Mouse (Mus musculus): ENCODE data around the gene Nrde2. TPM values are rescaled to one million over a fixed set of nuclear protein-coding genes. Genes with fewer than 3 reads are reported as not detected.

Nrde2 gene
- polyA plus RNA-seq, 1 experiment from 2014 or later: 7.9 TPM

- H3K27me3 ChIP-seq (replicated peaks; ENCODE audit: control insufficient read depth, insufficient read depth, low read length): no peaks in the 10 kb centered on the region
- H3K27ac ChIP-seq (ENCODE audit: low read length): no peak overlapping the region
- H3K9me3 ChIP-seq (ENCODE audit: control insufficient read depth, low read length): no peaks in the 10 kb centered on the region
- peaks cover 8% of the 10 kb centered on the region; the same call in 1 of the 2 replicates for H3K4me1 ChIP-seq (ENCODE audit: control insufficient read depth, insufficient read depth, low read length)
- 90% methylated on average over 9 of the region's 9 CpGs for WGBS
- H3K4me3 ChIP-seq (ENCODE audit: low read length): no peak overlapping the region
- H3K36me3 ChIP-seq (ENCODE audit: control insufficient read depth, insufficient read depth, low read length): peaks cover 24% of the 10 kb centered on the region; the same call in 1 of the 2 replicates
- no peak for ATAC-seq
- no peak overlapping the region for H3K4me2 ChIP-seq (ENCODE audit: low read depth, low read length)
- no peak overlapping the region for H3K9ac ChIP-seq (ENCODE audit: low read depth, low read length)
These were observed 28.3 kb downstream of the Nrde2 start for GRCm38 (mm10) chr12:100131167-100131566.

DNA sequence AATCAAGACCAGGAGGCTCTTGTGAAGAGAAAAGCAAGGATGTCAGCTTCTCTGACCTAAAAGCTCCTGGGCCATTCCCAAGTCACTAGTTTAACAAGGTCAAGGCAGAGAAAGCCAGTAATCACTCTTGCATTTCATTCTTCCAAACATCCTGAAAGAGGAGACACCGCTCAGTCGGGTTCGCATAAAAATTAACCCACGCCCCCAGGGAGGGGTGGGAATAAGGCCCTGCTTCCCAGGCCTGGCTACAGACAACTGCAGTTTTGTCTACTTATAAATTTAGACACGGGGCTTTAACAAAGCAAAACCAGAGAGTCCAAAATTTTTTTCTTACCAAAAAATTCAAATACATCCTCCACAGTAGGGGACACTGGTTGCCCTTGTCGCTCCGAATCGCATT is 30.5 kb downstream of the Nrde2 start:
- WGBS: 66% methylated on average over 8 of the region's 8 CpGs
- Histone ChIP-seq H3K4me2 (ENCODE audit: low read depth, low read length) (no peak overlapping the region), H3K36me3 (ENCODE audit: control insufficient read depth, insufficient read depth, low read length) (peaks cover 34% of the 10 kb centered on the region), H3K4me3 (ENCODE audit: low read length) (no peak overlapping the region), H3K4me1 (ENCODE audit: control insufficient read depth, insufficient read depth, low read length) (peaks cover 8% of the 10 kb centered on the region; the same call in 1 of the 2 replicates), H3K9me3 (ENCODE audit: control insufficient read depth, low read length) (no peaks in the 10 kb centered on the region), H3K9ac (ENCODE audit: low read depth, low read length) (no peak overlapping the region), H3K27ac (ENCODE audit: low read length) (no peak overlapping the region; the same call in 1 of the 2 replicates), H3K27me3 (replicated peaks; ENCODE audit: control insufficient read depth, insufficient read depth, low read length) (no peaks in the 10 kb centered on the region)
- no peak for ATAC-seq

DNA sequence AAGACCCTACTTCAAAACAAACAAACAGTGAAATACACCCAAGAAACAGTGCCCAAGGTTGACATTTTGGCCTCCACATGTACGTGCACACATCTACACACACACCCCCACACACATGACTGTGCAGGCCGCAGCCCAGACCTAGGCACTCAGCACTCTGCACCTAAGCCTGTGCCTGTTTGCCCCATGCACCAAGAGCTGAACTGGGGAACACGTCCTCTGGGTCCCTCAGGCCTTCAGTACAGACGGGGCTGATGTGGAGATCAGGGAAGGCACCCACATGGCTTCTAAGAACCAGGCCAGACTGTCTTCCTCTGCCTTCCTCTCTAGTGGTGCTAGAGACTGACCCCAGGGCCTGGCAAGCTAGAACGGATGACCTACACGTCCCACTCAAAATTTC is 30.9 kb downstream of the Nrde2 start:
- no peak for ATAC-seq
- H3K9ac ChIP-seq (ENCODE audit: low read depth, low read length): no peak overlapping the region
- no peaks in the 10 kb centered on the region for H3K27me3 ChIP-seq (replicated peaks; ENCODE audit: control insufficient read depth, insufficient read depth, low read length)
- peak overlapping the region; percentile 25 for H3K27ac ChIP-seq (ENCODE audit: low read length)
- H3K36me3 ChIP-seq (ENCODE audit: control insufficient read depth, insufficient read depth, low read length): peaks cover 36% of the 10 kb centered on the region
- WGBS: 57% methylated on average over 6 of the region's 6 CpGs
- no peak overlapping the region for H3K4me3 ChIP-seq (ENCODE audit: low read length)
- no peaks in the 10 kb centered on the region for H3K9me3 ChIP-seq (ENCODE audit: control insufficient read depth, low read length)
- no peak overlapping the region for H3K4me2 ChIP-seq (ENCODE audit: low read depth, low read length)
- peaks cover 8% of the 10 kb centered on the region; the same call in 1 of the 2 replicates for H3K4me1 ChIP-seq (ENCODE audit: control insufficient read depth, insufficient read depth, low read length)

DNA sequence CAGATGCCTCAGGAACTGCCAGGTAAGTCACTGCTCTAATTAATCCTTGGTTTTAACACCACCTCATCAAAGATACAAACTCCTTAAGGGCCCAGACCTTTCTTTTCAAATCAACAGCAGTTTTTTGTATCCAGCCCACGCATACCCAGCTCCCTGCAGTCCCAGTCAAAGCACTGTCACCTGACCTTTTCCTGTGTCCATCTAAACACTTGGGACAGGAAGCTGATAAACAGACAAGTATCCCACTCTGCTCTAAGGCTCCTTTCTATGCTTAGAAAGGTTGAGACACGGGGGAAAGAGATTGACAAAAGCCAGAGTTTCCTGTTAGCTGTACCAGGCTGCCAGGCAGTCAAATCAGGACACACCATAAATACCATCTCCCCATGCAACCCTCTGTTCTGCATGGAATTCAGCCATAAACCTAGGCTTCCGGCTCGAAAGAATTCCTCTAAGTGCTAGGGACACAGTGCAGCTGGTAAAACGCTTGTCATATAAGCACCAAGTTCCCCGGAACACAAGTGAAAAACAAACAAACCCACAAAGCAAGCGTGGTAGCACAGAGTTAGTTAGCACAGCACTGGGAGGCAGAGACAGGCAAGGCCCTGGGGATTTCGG is 31.5 kb downstream of the Nrde2 start:
- H3K4me3 ChIP-seq (ENCODE audit: low read length): no peak overlapping the region
- ATAC-seq: no peak
- 38% methylated on average over 8 of the region's 8 CpGs for WGBS
- no peak overlapping the region for H3K9ac ChIP-seq (ENCODE audit: low read depth, low read length)
- H3K27ac ChIP-seq (ENCODE audit: low read length): peak overlapping the region; percentile 25
- no peaks in the 10 kb centered on the region for H3K9me3 ChIP-seq (ENCODE audit: control insufficient read depth, low read length)
- no peaks in the 10 kb centered on the region for H3K27me3 ChIP-seq (replicated peaks; ENCODE audit: control insufficient read depth, insufficient read depth, low read length)
- peaks cover 8% of the 10 kb centered on the region; the same call in 1 of the 2 replicates for H3K4me1 ChIP-seq (ENCODE audit: control insufficient read depth, insufficient read depth, low read length)
- H3K4me2 ChIP-seq (ENCODE audit: low read depth, low read length): no peak overlapping the region
- peaks cover 31% of the 10 kb centered on the region for H3K36me3 ChIP-seq (ENCODE audit: control insufficient read depth, insufficient read depth, low read length)

DNA sequence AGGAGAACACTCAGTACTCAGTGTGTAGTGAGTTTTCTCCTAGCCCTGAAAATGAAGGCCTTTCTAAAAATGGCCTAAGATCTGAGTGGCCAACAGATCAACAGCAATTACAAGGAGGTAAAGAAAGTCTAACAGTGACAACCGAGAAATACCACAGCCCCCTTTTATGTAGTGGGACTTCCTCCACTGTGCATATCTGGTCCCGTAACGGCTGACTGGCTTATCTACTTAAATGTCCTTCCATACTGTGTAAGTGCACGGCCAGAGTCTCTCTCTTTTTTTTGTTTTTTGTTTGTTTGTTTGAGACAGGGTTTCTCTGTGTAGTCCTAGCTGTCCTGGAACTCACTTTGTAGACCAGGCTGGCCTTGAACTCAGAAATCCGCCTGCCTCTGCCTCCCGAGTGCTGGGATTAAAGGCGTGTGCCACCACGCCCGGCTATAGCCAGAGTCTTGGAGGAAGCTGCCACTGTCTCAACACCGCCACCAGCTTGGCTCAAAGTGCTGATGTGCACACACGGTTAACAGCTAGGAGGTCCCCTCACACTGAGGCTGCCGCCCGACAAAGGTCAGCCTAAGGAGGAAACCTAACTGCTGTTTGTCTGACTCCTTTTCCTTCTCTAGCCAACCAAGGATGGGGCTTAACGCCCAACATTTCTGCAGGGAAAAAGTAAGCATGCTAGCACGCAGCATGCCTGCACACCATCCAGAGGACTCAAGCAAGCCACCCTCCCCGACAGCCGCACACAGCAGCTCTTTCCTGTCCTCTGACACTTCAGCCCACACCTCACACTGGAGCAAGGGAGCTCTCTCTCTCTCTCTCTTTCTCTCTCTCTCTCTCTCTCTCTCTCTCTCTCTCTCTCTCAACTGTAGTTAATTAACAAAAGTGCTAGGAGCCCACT is 32.2 kb downstream of the Nrde2 start:
- H3K4me1 ChIP-seq (ENCODE audit: control insufficient read depth, insufficient read depth, low read length): peaks cover 8% of the 10 kb centered on the region; the same call in 1 of the 2 replicates
- H3K9ac ChIP-seq (ENCODE audit: low read depth, low read length): no peak overlapping the region
- no peak overlapping the region for H3K4me3 ChIP-seq (ENCODE audit: low read length)
- no peaks in the 10 kb centered on the region for H3K9me3 ChIP-seq (ENCODE audit: control insufficient read depth, low read length)
- no peak for ATAC-seq
- H3K4me2 ChIP-seq (ENCODE audit: low read depth, low read length): no peak overlapping the region
- 73% methylated on average over 17 of the region's 17 CpGs for WGBS
- H3K27ac ChIP-seq (ENCODE audit: low read length): no peak overlapping the region
- H3K36me3 ChIP-seq (ENCODE audit: control insufficient read depth, insufficient read depth, low read length): peaks cover 29% of the 10 kb centered on the region
- no peaks in the 10 kb centered on the region for H3K27me3 ChIP-seq (replicated peaks; ENCODE audit: control insufficient read depth, insufficient read depth, low read length)

DNA sequence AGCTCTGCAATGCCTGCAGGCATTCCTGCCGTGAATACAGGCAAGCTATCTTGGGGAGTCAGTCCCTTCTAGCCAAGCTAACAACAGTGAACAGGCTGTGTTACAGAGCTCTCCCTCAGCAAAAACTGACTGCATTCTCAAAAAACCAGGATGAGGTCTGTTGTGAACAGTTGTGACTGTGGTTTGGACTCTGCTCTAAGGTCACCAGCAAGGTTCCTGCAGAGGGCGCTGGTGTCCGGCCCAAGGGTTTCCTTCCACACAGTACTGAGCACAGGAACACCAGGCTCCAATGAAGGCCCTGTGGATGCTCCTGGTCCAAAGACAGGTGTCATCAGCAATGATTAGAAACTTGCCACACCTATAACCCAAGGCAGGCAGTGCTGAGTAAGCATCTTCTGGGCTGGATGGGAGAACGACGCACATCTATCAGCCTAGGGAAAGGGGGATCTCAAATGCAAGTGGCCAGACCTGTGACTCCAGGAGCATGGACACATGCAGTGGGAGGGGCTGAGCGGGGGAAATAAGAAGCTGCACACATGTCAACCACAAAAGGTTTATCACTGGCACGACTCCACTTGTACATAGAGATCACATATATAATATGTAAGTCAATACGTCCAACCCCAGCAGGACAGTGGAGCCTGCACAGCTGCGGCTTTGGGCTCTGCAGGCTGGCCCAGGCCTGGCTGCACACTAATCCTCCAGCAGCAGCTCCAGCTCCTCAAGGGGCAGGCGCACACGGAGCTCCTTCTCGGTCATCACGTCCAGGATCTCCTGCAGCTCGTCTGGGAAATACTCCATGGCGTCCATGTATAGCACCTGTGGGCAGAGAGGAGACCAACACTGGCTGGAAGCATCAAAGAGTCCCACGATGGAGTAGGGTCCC is 34.3 kb downstream of the Nrde2 start:
- peaks cover 8% of the 10 kb centered on the region; the same call in 1 of the 2 replicates for H3K4me1 ChIP-seq (ENCODE audit: control insufficient read depth, insufficient read depth, low read length)
- H3K36me3 ChIP-seq (ENCODE audit: control insufficient read depth, insufficient read depth, low read length): peaks cover 26% of the 10 kb centered on the region
- 82% methylated on average over 16 of the region's 16 CpGs for WGBS
- no peak overlapping the region for H3K27ac ChIP-seq (ENCODE audit: low read length)
- H3K9me3 ChIP-seq (ENCODE audit: control insufficient read depth, low read length): no peaks in the 10 kb centered on the region
- H3K4me3 ChIP-seq (ENCODE audit: low read length): no peak overlapping the region
- no peak overlapping the region for H3K9ac ChIP-seq (ENCODE audit: low read depth, low read length)
- ATAC-seq: 0 out of 2 replicates have a peak, but pooled peaks have one; percentile 17
- H3K4me2 ChIP-seq (ENCODE audit: low read depth, low read length): no peak overlapping the region
- no peaks in the 10 kb centered on the region for H3K27me3 ChIP-seq (replicated peaks; ENCODE audit: control insufficient read depth, insufficient read depth, low read length)

DNA sequence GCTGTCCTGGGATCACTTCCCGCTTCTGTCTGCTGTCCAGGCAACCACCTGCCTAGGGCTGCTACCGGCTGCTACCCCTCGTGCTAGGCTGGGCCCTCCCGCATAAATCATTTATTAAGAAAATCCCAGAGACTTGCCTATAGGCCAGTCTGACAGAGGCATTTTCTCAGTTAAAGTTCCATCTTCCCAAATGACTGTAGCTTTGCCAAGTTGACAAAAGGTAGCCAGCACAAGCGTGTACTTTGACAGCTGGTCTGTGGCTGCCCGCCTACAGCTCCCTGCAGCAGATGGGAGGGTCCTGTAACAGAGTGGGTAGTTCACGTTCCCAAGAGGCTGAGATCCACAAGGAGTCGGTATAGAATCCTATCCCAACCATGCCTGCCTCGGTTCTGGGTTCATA is 36.0 kb downstream of the Nrde2 start:
- Histone ChIP-seq H3K4me1 (ENCODE audit: control insufficient read depth, insufficient read depth, low read length) (peaks cover 6% of the 10 kb centered on the region; the same call in 1 of the 2 replicates), H3K27me3 (replicated peaks; ENCODE audit: control insufficient read depth, insufficient read depth, low read length) (no peaks in the 10 kb centered on the region), H3K9ac (ENCODE audit: low read depth, low read length) (no peak overlapping the region), H3K4me3 (ENCODE audit: low read length) (no peak overlapping the region), H3K27ac (ENCODE audit: low read length) (no peak overlapping the region), H3K36me3 (ENCODE audit: control insufficient read depth, insufficient read depth, low read length) (peaks cover 35% of the 10 kb centered on the region), H3K4me2 (ENCODE audit: low read depth, low read length) (no peak overlapping the region), H3K9me3 (ENCODE audit: control insufficient read depth, low read length) (no peaks in the 10 kb centered on the region)
- WGBS: 86% methylated on average over 9 of the region's 9 CpGs
- no peak for ATAC-seq

DNA sequence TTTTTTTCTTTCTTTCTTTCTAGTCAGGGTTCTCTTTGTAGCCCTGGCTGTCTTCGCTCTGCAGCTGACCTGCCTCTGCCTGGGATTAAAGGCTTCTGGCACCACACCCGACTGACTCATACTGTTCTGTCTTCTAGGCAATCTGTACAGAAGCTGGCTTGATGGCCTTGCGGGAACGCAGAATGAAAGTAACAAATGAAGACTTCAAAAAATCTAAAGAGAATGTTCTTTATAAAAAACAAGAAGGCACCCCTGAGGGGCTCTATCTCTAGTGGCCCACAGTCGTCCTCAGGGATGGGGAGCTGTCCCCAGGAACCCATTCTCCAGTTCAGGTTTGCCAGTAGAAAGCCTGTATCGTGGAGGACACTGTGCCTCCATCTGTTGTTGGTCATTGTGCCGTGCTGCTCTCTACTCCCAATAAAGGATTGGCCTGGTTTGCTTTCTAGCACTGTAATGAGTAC is 36.5 kb downstream of the Nrde2 start:
- H3K27me3 ChIP-seq (replicated peaks; ENCODE audit: control insufficient read depth, insufficient read depth, low read length): no peaks in the 10 kb centered on the region
- no peak for ATAC-seq
- H3K27ac ChIP-seq (ENCODE audit: low read length): no peak overlapping the region
- H3K36me3 ChIP-seq (ENCODE audit: control insufficient read depth, insufficient read depth, low read length): peaks cover 39% of the 10 kb centered on the region
- H3K9ac ChIP-seq (ENCODE audit: low read depth, low read length): no peak overlapping the region
- no peaks in the 10 kb centered on the region for H3K9me3 ChIP-seq (ENCODE audit: control insufficient read depth, low read length)
- H3K4me1 ChIP-seq (ENCODE audit: control insufficient read depth, insufficient read depth, low read length): peaks cover 4% of the 10 kb centered on the region; the same call in 1 of the 2 replicates
- H3K4me3 ChIP-seq (ENCODE audit: low read length): no peak overlapping the region
- H3K4me2 ChIP-seq (ENCODE audit: low read depth, low read length): no peak overlapping the region
- WGBS: 69% methylated on average over 7 of the region's 7 CpGs
